Mouse (Mus musculus) liver, postnatal 0 days (tissue): ENCODE results near the gene Gm16253. TPM values are rescaled to one million over a fixed set of nuclear protein-coding genes. Genes with fewer than 3 reads are reported as not detected.

ENCODE experiments used
- ATAC-seq: fragments of 200-750 bp; cut with Nextera tagmentation; 2 replicates; pipeline ENCODE4 v1.8.0; 2017; ENCODE audit warnings: mild to moderate bottlenecking, moderate library complexity
- DNase-seq: peaks from one replicate; pipeline ENCODE4 v3.0.0-alpha.2; 2016
- H3K27ac ChIP-seq: fragments of 300-500 bp; sonication (generic); 2 replicates; pipeline ENCODE4 v1.5.1; 2014; ENCODE audit warnings: antibody characterized with exemption, moderate library complexity, mild to moderate bottlenecking, low read depth
- H3K27me3 ChIP-seq: fragments of 300-500 bp; sonication (generic); 2 replicates; pipeline ENCODE4 v1.6.1; 2014; ENCODE audit warnings: low read length, control low read depth, mixed read lengths; ENCODE audit not compliant: insufficient read depth
- H3K36me3 ChIP-seq: fragments of 300-500 bp; sonication (generic); replicated peaks from 2 replicates; pipeline ENCODE4 v1.6.1; 2014; ENCODE audit warnings: mild to moderate bottlenecking, control low read depth, low read length, moderate library complexity, mixed read lengths; ENCODE audit not compliant: insufficient read depth
- H3K4me1 ChIP-seq: fragments of 300-500 bp; sonication (generic); 2 replicates; pipeline ENCODE4 v1.6.1; 2014; ENCODE audit warnings: antibody characterized with exemption, mild to moderate bottlenecking, control low read depth; ENCODE audit not compliant: insufficient read depth
- H3K4me2 ChIP-seq: fragments of 300-500 bp; sonication (generic); 2 replicates; pipeline ENCODE4 v1.6.1; 2014; ENCODE audit warnings: low read depth, mild to moderate bottlenecking, low read length, moderate library complexity, mixed read lengths
- H3K4me3 ChIP-seq: fragments of 300-500 bp; sonication (generic); 2 replicates; pipeline ENCODE4 v1.5.1; 2014; ENCODE audit warnings: low read depth, low read length
- H3K9ac ChIP-seq: fragments of 300-500 bp; sonication (generic); replicated peaks from 2 replicates; pipeline ENCODE4 v1.6.1; 2014; ENCODE audit warnings: mild to moderate bottlenecking, moderate library complexity
- H3K9me3 ChIP-seq: fragments of 300-500 bp; sonication (generic); 2 replicates; pipeline ENCODE4 v1.6.1; 2016; ENCODE audit warnings: mild to moderate bottlenecking, control low read depth, low read length, mixed read lengths
- CTCF ChIP-seq: sonication (generic); IDR thresholded peaks from 2 replicates; pipeline ENCODE4 v1.5.1; 2016; ENCODE audit warnings: antibody characterized with exemption, low read depth
- EP300 ChIP-seq: IDR thresholded peaks from 2 replicates; pipeline ENCODE4 v1.6.1; 2016; ENCODE audit warnings: antibody characterized with exemption, low read depth, mild to moderate bottlenecking
- WGBS: fragments of 180-500 bp; shearing (Covaris S2); extraction: QIAGEN DNeasy Blood & Tissue Kit; methylation state at CpG from one replicate; pipeline ENCODE4 v1.1.7; 2014; ENCODE audit not compliant: insufficient replicate concordance; 5-methylcytosine and 5-hydroxymethylcytosine counted together
- polyA plus RNA-seq: library from polyadenylated mRNA; unstranded; fragments of >200 nt; fragmentation: Nextera tagmentation; extraction: Ambion mirVana; gene quantifications from 2 replicates; pipeline ENCODE4 v1.2.1, GENCODE M21; 2015

Gm16253 gene
- polyA plus RNA-seq, 1 experiment from 2014 or later: not detected

- TF ChIP-seq CTCF (no peak), EP300 (no peak)
- no peak overlapping the region for H3K9ac ChIP-seq
- ATAC-seq: no peak
- H3K27me3 ChIP-seq: no peaks in the 10 kb centered on the region
- H3K4me1 ChIP-seq: no peaks in the 10 kb centered on the region
- DNase-seq: no peak
- peaks cover 17% of the 10 kb centered on the region; the same call in 1 of the 2 replicates for H3K36me3 ChIP-seq
- no peaks in the 10 kb centered on the region for H3K9me3 ChIP-seq
- no peak overlapping the region for H3K4me3 ChIP-seq
- WGBS: 83% methylated on average over 4 of the region's 4 CpGs
- no peak overlapping the region for H3K27ac ChIP-seq
- no peak overlapping the region for H3K4me2 ChIP-seq
Measured at GRCm38 (mm10) chr3:96623201-96623600, 46.4 kb downstream of the Gm16253 start.

- Histone ChIP-seq H3K27ac (peak within 1 kb of the TSS; percentile 71), H3K4me3 (peak within 1 kb of the TSS; percentile 85), H3K4me2 (peak within 1 kb of the TSS; percentile 86), H3K27me3 (no peaks in the 10 kb centered on the region), H3K4me1 (peaks cover 14% of the 10 kb centered on the region), H3K36me3 (peaks cover 21% of the 10 kb centered on the region), H3K9ac (peak within 1 kb of the TSS; percentile 79), H3K9me3 (no peaks in the 10 kb centered on the region)
- peak; percentile 98 for ATAC-seq
- WGBS: 1% methylated on average over 48 of the region's 48 CpGs
- DNase-seq: peak; percentile 95
- peak; percentile 60; the same call in 1 of the 2 replicates for TF ChIP-seq EP300
- TF ChIP-seq CTCF: no peak
Measured at GRCm38 (mm10) chr3:96629729-96630600, 53.2 kb downstream of the Gm16253 start, which contains the start of gene Rbm8a. Gene Rbm8a, plus strand, starts transcription at chr3:96629933.

Other genes with a start within 250 kb of the Gm16253 start
- gene BC107364, start 124.7 kb upstream of the Gm16253 start, polyA plus RNA-seq: not detected in 2 replicates
- gene Hfe2, start 51.8 kb upstream of the Gm16253 start, polyA plus RNA-seq: 19.2 and 21.8 TPM in 2 replicates
- gene Txnip, start 19.0 kb upstream of the Gm16253 start, polyA plus RNA-seq: 65.3 and 72.4 TPM in 2 replicates
- gene Polr3gl, start 17.2 kb downstream of the Gm16253 start, polyA plus RNA-seq: 12.9 and 14.7 TPM in 2 replicates
- gene Ankrd34a, start 19.7 kb downstream of the Gm16253 start, polyA plus RNA-seq: not detected in 2 replicates
- gene Lix1l, start 24.2 kb downstream of the Gm16253 start, polyA plus RNA-seq: 0.45 and 0.54 TPM in 2 replicates
- gene Rbm8a, start 52.9 kb downstream of the Gm16253 start, polyA plus RNA-seq: 54.6 and 56.5 TPM in 2 replicates
- gene Pex11b, start 58.4 kb downstream of the Gm16253 start, polyA plus RNA-seq: 24.1 and 24.4 TPM in 2 replicates
- not detected in 2 replicates for gene Gm42957, start 58.5 kb downstream of the Gm16253 start, polyA plus RNA-seq
- gene Itga10, start 68.6 kb downstream of the Gm16253 start, polyA plus RNA-seq: 0.05 and 0.07 TPM in 2 replicates
- 0.37 and 0.45 TPM in 2 replicates for gene Ankrd35, start 93.1 kb downstream of the Gm16253 start, polyA plus RNA-seq
- gene Pias3, start 119.4 kb downstream of the Gm16253 start, polyA plus RNA-seq: 4.6 and 5.2 TPM in 2 replicates
- gene Nudt17, start 131.6 kb downstream of the Gm16253 start, polyA plus RNA-seq: 0.29 and 0.38 TPM in 2 replicates
- 10.4 and 11.6 TPM in 2 replicates for gene Polr3c, start 150.6 kb downstream of the Gm16253 start, polyA plus RNA-seq
- gene Rnf115, start 150.7 kb downstream of the Gm16253 start, polyA plus RNA-seq: 28.6 and 29.7 TPM in 2 replicates